Mouse (Mus musculus) C2C12 (cell line): ENCODE results near the gene Wdcp. TPM values are rescaled to one million over a fixed set of nuclear protein-coding genes. Genes with fewer than 3 reads are reported as not detected.

Experiments used
- H3K27me3 ChIP-seq: one replicate; pipeline ENCODE4 v1.6.1; 2011; ENCODE audit not compliant: control insufficient read depth, insufficient read depth, insufficient read length
- H3K36me3 ChIP-seq: one replicate; pipeline ENCODE4 v1.6.1; 2011; ENCODE audit not compliant: control insufficient read depth, insufficient read depth
- H3K4me3 ChIP-seq: one replicate; pipeline ENCODE4 v1.5.1; 2011; ENCODE audit warnings: mild to moderate bottlenecking, control low read depth; ENCODE audit not compliant: poor library complexity, insufficient read depth, severe bottlenecking
- H3K79me2 ChIP-seq: one replicate; pipeline ENCODE4 v1.6.1; 2011; ENCODE audit not compliant: control insufficient read depth, insufficient read depth
- H3K79me3 ChIP-seq: one replicate; pipeline ENCODE4 v1.6.1; 2011; ENCODE audit warnings: low read depth, control low read depth
- H3ac ChIP-seq: one replicate; pipeline ENCODE3; 2011; ENCODE audit warnings: low read depth; ENCODE audit not compliant: control insufficient read depth, insufficient read length
- CEBPB ChIP-seq: IDR thresholded peaks from one replicate; pipeline ENCODE4 v1.6.1; 2011; ENCODE audit warnings: low read depth, mild to moderate bottlenecking, control low read depth, moderate library complexity
- CTCF ChIP-seq: IDR thresholded peaks from one replicate; pipeline ENCODE4 v1.5.1; 2011; ENCODE audit not compliant: control insufficient read depth, insufficient read depth, insufficient read length
- FOSL1 ChIP-seq: IDR thresholded peaks from one replicate; pipeline ENCODE4 v1.8.0; 2011; ENCODE audit warnings: mild to moderate bottlenecking, low read length; ENCODE audit not compliant: poor library complexity, insufficient read depth, severe bottlenecking
- MAX ChIP-seq: IDR thresholded peaks from one replicate; pipeline ENCODE4 v1.6.1; 2011; ENCODE audit warnings: mild to moderate bottlenecking, control low read depth
- MYOD1 ChIP-seq: IDR thresholded peaks from one replicate; pipeline ENCODE4 v1.6.1; 2011; ENCODE audit warnings: low read depth; ENCODE audit not compliant: control insufficient read depth, insufficient read length
- MYOG ChIP-seq: IDR thresholded peaks from one replicate; pipeline ENCODE4 v1.6.1; 2011; ENCODE audit not compliant: control insufficient read depth, insufficient read length; ENCODE audit errors: extremely low read depth
- USF1 ChIP-seq: IDR thresholded peaks from one replicate; pipeline ENCODE4 v1.6.1; 2011; ENCODE audit warnings: low read depth, mild to moderate bottlenecking, control low read depth, moderate library complexity
- polyA plus RNA-seq: library from polyadenylated mRNA; unstranded; fragments of >200 nt; fragmentation: generic; extraction: Trizol; gene quantifications from one replicate; pipeline ENCODE4 v1.2.1, GENCODE M21; 2012; ENCODE audit warnings: missing spikeins

The Wdcp gene
- polyA plus RNA-seq, 1 experiment: 7.0 TPM

- H3K4me3 ChIP-seq: no peak overlapping the region
- no peaks in the 10 kb centered on the region for H3K36me3 ChIP-seq
- H3K79me3 ChIP-seq: no peaks in the 10 kb centered on the region
- H3K79me2 ChIP-seq: no peaks in the 10 kb centered on the region
- no peak for TF ChIP-seq USF1
- TF ChIP-seq MAX: no peak
- no peak for TF ChIP-seq CEBPB
- TF ChIP-seq CTCF: no peak
- TF ChIP-seq FOSL1: no peak
- no peak for TF ChIP-seq MYOG
- no peak for TF ChIP-seq MYOD1
- H3K27me3 ChIP-seq: no peaks in the 10 kb centered on the region
- H3ac ChIP-seq: no peak overlapping the region
These were observed 19.6 kb downstream of the Wdcp start for GRCm38 (mm10) chr12:4862672-4863071.

- H3K36me3 ChIP-seq: no peaks in the 10 kb centered on the region
- no peaks in the 10 kb centered on the region for H3K79me2 ChIP-seq
- H3ac ChIP-seq: no peak overlapping the region
- TF ChIP-seq USF1: no peak
- TF ChIP-seq CEBPB: no peak
- no peak for TF ChIP-seq FOSL1
- TF ChIP-seq MYOD1: no peak
- no peak for TF ChIP-seq MYOG
- no peak for TF ChIP-seq CTCF
- TF ChIP-seq MAX: no peak
- H3K27me3 ChIP-seq: no peaks in the 10 kb centered on the region
- no peak overlapping the region for H3K4me3 ChIP-seq
- no peaks in the 10 kb centered on the region for H3K79me3 ChIP-seq
These were observed 20.7 kb downstream of the Wdcp start for GRCm38 (mm10) chr12:4863654-4864337.

DNA sequence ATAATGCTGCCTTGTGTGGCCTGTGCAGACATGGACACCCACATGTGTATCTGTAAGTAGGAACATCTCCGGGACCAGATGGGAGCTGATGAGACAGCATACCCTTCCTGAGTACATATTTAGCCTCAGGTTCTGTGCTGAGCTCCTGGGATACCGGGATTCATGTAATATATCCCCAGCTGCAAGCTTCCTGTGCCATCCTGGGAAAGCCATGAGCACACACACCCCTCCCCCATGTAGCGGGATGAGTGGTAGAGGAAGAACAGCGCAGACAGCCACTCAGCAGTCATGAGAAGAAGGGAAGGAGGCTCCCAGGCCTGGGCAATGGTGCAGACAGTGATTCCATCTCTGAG, 21.2 kb downstream of the Wdcp start:
- Histone ChIP-seq H3K79me2 (no peaks in the 10 kb centered on the region), H3K4me3 (no peak overlapping the region), H3K27me3 (no peaks in the 10 kb centered on the region), H3ac (no peak overlapping the region), H3K79me3 (no peaks in the 10 kb centered on the region), H3K36me3 (no peaks in the 10 kb centered on the region)
- no peak for TF ChIP-seq CEBPB
- TF ChIP-seq FOSL1: no peak
- no peak for TF ChIP-seq CTCF
- TF ChIP-seq MAX: no peak
- TF ChIP-seq MYOG: no peak
- TF ChIP-seq USF1: no peak
- TF ChIP-seq MYOD1: no peak

DNA sequence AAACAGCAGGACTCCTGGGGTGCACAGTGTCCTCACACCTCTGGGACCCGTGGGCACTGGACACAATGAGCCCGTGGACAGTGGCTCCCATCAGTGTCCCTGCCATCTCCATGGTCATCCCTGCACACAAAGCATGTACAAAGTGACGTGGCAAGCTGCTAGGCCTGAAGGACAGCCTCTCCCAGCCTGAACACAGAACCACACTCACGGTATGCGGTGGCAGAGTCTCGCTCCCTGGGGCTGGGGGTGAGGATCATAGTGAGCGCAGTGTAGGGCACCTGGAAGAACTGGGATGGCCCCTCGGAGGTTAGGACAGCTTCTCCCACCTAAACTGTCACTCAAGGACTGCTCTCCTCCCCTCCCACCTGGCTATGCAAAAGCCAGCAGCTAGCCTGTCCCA, 25.8 kb downstream of the Wdcp start:
- Histone ChIP-seq H3K79me2 (no peaks in the 10 kb centered on the region), H3K27me3 (no peaks in the 10 kb centered on the region), H3ac (no peak overlapping the region), H3K79me3 (no peaks in the 10 kb centered on the region), H3K36me3 (no peaks in the 10 kb centered on the region), H3K4me3 (no peak overlapping the region)
- TF ChIP-seq MYOG (no peak), USF1 (no peak), FOSL1 (no peak), MAX (no peak), CEBPB (no peak), MYOD1 (no peak), CTCF (no peak)

DNA sequence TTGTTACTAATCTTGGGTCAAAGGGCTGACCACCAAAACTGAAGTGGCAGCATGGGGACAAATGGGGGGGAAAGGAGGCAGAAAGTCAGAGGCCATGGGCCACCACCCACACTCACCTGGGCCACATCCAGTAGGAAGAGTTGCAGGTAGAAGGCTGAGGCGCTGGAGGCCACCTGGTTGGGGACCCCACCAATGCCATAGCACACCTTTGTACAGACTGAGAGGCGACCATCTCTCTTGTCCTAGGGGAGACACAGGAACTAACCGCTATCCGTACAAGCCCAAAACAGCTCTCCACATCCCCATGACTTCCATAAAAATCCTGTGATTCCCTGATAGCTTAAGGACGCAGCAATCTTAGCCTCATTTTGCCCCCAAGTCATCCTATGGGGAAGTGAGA, 28.2 kb downstream of the Wdcp start:
- Histone ChIP-seq H3K79me3 (no peaks in the 10 kb centered on the region), H3K4me3 (no peak overlapping the region), H3K79me2 (no peaks in the 10 kb centered on the region), H3K27me3 (no peaks in the 10 kb centered on the region), H3ac (no peak overlapping the region), H3K36me3 (no peaks in the 10 kb centered on the region)
- no peak for TF ChIP-seq MAX
- no peak for TF ChIP-seq MYOG
- TF ChIP-seq CEBPB: no peak
- TF ChIP-seq MYOD1: no peak
- no peak for TF ChIP-seq FOSL1
- no peak for TF ChIP-seq USF1
- TF ChIP-seq CTCF: no peak

- H3ac ChIP-seq: no peak overlapping the region
- no peaks in the 10 kb centered on the region for H3K36me3 ChIP-seq
- no peak overlapping the region for H3K4me3 ChIP-seq
- TF ChIP-seq MAX (no peak), CTCF (no peak), CEBPB (no peak), MYOG (no peak)
- no peaks in the 10 kb centered on the region for H3K79me2 ChIP-seq
- no peaks in the 10 kb centered on the region for H3K27me3 ChIP-seq
- no peaks in the 10 kb centered on the region for H3K79me3 ChIP-seq
These were observed 29.2 kb downstream of the Wdcp start for GRCm38 (mm10) chr12:4872273-4872672.
